9 mouse cellular contexts compared by ENCODE assay signal in genomic region chr2:167539536-167540476, GRCm38 (mm10). TPM values are rescaled to one million over a fixed set of nuclear protein-coding genes. Genes with fewer than 3 reads are reported as not detected.
A peak's percentile ranks its signal among the peaks of the same experiment; 100 is the strongest.
DNase-seq lines count a peak whose midpoint lies in the region; ATAC-seq and TF ChIP-seq lines count a peak whose summit lies in the region.
"Had no signal": no experiment of that assay in that cellular context is flagged by ENCODE, and none has a peak within 500 bp of the region (broad histone marks: within the 10 kb centered on the region; RNA-seq: fewer than 3 reads in every experiment).

No protein-coding gene starts in this region.

- peaks cover 86% of the 10 kb centered on the region for H3K27me3 ChIP-seq in midbrain, embryonic 12.5 days
- peaks cover 36% of the 10 kb centered on the region for H3K27me3 ChIP-seq in midbrain, postnatal 0 days (ENCODE audit: insufficient read depth, low read length)
- peaks cover 30% of the 10 kb centered on the region for H3K27me3 ChIP-seq in limb, embryonic 10.5 days (ENCODE audit: low read depth, poor library complexity, severe bottlenecking)
- peaks cover 8% of the 10 kb centered on the region for H3K27me3 ChIP-seq in stomach, embryonic 14.5 days (ENCODE audit: control insufficient read depth, insufficient read depth, low read length)

- DNase-seq in gastrocnemius, postnatal 14 days = peak; percentile 46
- DNase-seq in gastrocnemius, postnatal 25 days = no peak
- DNase-seq in midbrain, postnatal 0 days (ENCODE audit: low spot score) = no peak
- no peak for DNase-seq in limb, embryonic 10.5 days (ENCODE audit: low spot score)
- DNase-seq in adrenal gland, adult 8-10 months = no peak
- DNase-seq in yolk sac, embryonic 10.5 days (ENCODE audit: low spot score) = no peak

- TF ChIP-seq CTCF in midbrain, postnatal 0 days (IDR thresholded peaks at IDR 0.05) = no peak

- no peaks in the 10 kb centered on the region for H3K36me3 ChIP-seq in midbrain, embryonic 12.5 days
- H3K36me3 ChIP-seq in midbrain, postnatal 0 days (ENCODE audit: insufficient read depth, low read length) = no peaks in the 10 kb centered on the region
- peaks cover 57% of the 10 kb centered on the region for H3K36me3 ChIP-seq in limb, embryonic 10.5 days
- peaks cover 7% of the 10 kb centered on the region; the same call in 1 of the 2 replicates for H3K36me3 ChIP-seq in stomach, embryonic 14.5 days (ENCODE audit: control insufficient read depth, insufficient read depth, low read length)

- ATAC-seq in midbrain, embryonic 12.5 days (ENCODE audit: low FRiP score, low read depth) = peak; percentile 58
- ATAC-seq in midbrain, postnatal 0 days (ENCODE audit: low FRiP score) = no peak
- ATAC-seq in stomach, embryonic 14.5 days (ENCODE audit: insufficient number of reproducible peaks, insufficient read depth, low FRiP score, low read depth) = no peak

- peak overlapping the region; percentile 54 for H3K27ac ChIP-seq in midbrain, embryonic 12.5 days (replicated peaks)
- H3K27ac ChIP-seq in midbrain, postnatal 0 days (ENCODE audit: low read depth, low read length) = no peak overlapping the region
- peak overlapping the region; percentile 90 for H3K27ac ChIP-seq in limb, embryonic 10.5 days
- no peak overlapping the region for H3K27ac ChIP-seq in stomach, embryonic 14.5 days (ENCODE audit: low read length)

- peaks cover 52% of the 10 kb centered on the region for H3K4me1 ChIP-seq in midbrain, embryonic 12.5 days
- peaks cover 7% of the 10 kb centered on the region for H3K4me1 ChIP-seq in midbrain, postnatal 0 days (ENCODE audit: insufficient read depth, low read length)
- peaks cover 82% of the 10 kb centered on the region for H3K4me1 ChIP-seq in limb, embryonic 10.5 days
- peaks cover 44% of the 10 kb centered on the region for H3K4me1 ChIP-seq in stomach, embryonic 14.5 days (ENCODE audit: control insufficient read depth, insufficient read depth, low read length)

- 13% methylated on average over 14 of the region's 14 CpGs for WGBS in midbrain, embryonic 12.5 days
- WGBS in midbrain, postnatal 0 days = 19% methylated on average over 14 of the region's 14 CpGs
- WGBS in limb, embryonic 10.5 days = 10% methylated on average over 14 of the region's 14 CpGs
- 35% methylated on average over 14 of the region's 14 CpGs for WGBS in stomach, embryonic 14.5 days

- H3K9me3 ChIP-seq in midbrain, embryonic 12.5 days = no peaks in the 10 kb centered on the region
- no peaks in the 10 kb centered on the region for H3K9me3 ChIP-seq in midbrain, postnatal 0 days (ENCODE audit: low read length)
- no peaks in the 10 kb centered on the region for H3K9me3 ChIP-seq in limb, embryonic 10.5 days (replicated peaks)
- no peaks in the 10 kb centered on the region for H3K9me3 ChIP-seq in stomach, embryonic 14.5 days (ENCODE audit: control insufficient read depth, low read depth, low read length)

- peak overlapping the region; percentile 34; the same call in 1 of the 2 replicates for H3K9ac ChIP-seq in midbrain, embryonic 12.5 days (replicated peaks)
- no peak overlapping the region for H3K9ac ChIP-seq in midbrain, postnatal 0 days (replicated peaks; ENCODE audit: low read length, poor library complexity, severe bottlenecking)
- no peak overlapping the region; the same call in 1 of the 2 replicates for H3K9ac ChIP-seq in stomach, embryonic 14.5 days (replicated peaks; ENCODE audit: low read depth, low read length)

- H3K4me2 ChIP-seq in midbrain, embryonic 12.5 days (replicated peaks) = peak overlapping the region; percentile 85
- H3K4me2 ChIP-seq in midbrain, postnatal 0 days (ENCODE audit: low read depth, low read length, poor library complexity, severe bottlenecking) = no peak overlapping the region; the same call in 1 of the 2 replicates
- H3K4me2 ChIP-seq in stomach, embryonic 14.5 days (replicated peaks; ENCODE audit: low read depth, low read length) = peak overlapping the region; percentile 84

- intact Hi-C loops in gastrocnemius, postnatal 14 days (cut with DNase I; ENCODE audit: low total_unique reads) = loop anchor here (5.0 kb wide), 1 partner anchor 137 kb away; no protein-coding TSS in a partner anchor

- peak overlapping the region; percentile 47 for H3K4me3 ChIP-seq in midbrain, embryonic 12.5 days
- H3K4me3 ChIP-seq in midbrain, postnatal 0 days (ENCODE audit: low read depth, low read length) = no peak overlapping the region
- H3K4me3 ChIP-seq in limb, embryonic 10.5 days = peak overlapping the region; percentile 83
- H3K4me3 ChIP-seq in stomach, embryonic 14.5 days (ENCODE audit: low read depth, low read length) = peak overlapping the region; percentile 45

RNA-seq across cellular contexts. Expression of gene Snai1, which starts 1.8 kb away (rescaled TPM):
- 1 to 10 TPM; 3.2 to 3.5 TPM for total RNA-seq in gastrocnemius, postnatal 14 days (2021)
- 1 to 10 TPM; 1.3 TPM for total RNA-seq in gastrocnemius, postnatal 25 days (2021)
- polyA plus RNA-seq in midbrain, embryonic 12.5 days (2016; fragmentation: Nextera tagmentation; extraction: Ambion mirVana) = 15.3 and 24.6 TPM in 2 replicates
- total RNA-seq in midbrain, postnatal 0 days (2014; rRNA removed) = 0.28 and 0.71 TPM in 2 replicates
- polyA plus RNA-seq in midbrain, postnatal 0 days (2015; fragmentation: Nextera tagmentation; extraction: Ambion mirVana) = 3.8 and 5.1 TPM in 2 replicates
- polyA plus RNA-seq in limb, embryonic 10.5 days (2016; fragmentation: Nextera tagmentation; extraction: Ambion mirVana) = 94.9 and 118 TPM in 2 replicates
- 11.6 and 12.9 TPM in 2 replicates for polyA plus RNA-seq in stomach, embryonic 14.5 days (2014; fragmentation: Nextera tagmentation; extraction: Ambion mirVana)
- 1 to 10 TPM; 6.5 to 9.1 (median 7.6) TPM for total RNA-seq in adrenal gland, adult 8-10 months (2022)
- total RNA-seq: hematopoietic stem cell, adult 5-6 weeks had no signal

RNA-seq across cellular contexts. Expression of gene Spata2, which starts 47.1 kb away (rescaled TPM):
- total RNA-seq in gastrocnemius, postnatal 14 days (2021) = 10 to 100 TPM; 11.6 to 15.7 TPM
- total RNA-seq in gastrocnemius, postnatal 25 days (2021) = 10 to 100 TPM; 15.1 to 15.7 TPM
- 21.3 and 23.6 TPM in 2 replicates for polyA plus RNA-seq in midbrain, embryonic 12.5 days (2016; fragmentation: Nextera tagmentation; extraction: Ambion mirVana)
- total RNA-seq in midbrain, postnatal 0 days (2014; rRNA removed) = 39.2 and 41.5 TPM in 2 replicates
- polyA plus RNA-seq in midbrain, postnatal 0 days (2015; fragmentation: Nextera tagmentation; extraction: Ambion mirVana) = 27.6 and 29.9 TPM in 2 replicates
- polyA plus RNA-seq in limb, embryonic 10.5 days (2016; fragmentation: Nextera tagmentation; extraction: Ambion mirVana) = 19.5 and 21.5 TPM in 2 replicates
- 11.2 and 13.1 TPM in 2 replicates for polyA plus RNA-seq in stomach, embryonic 14.5 days (2014; fragmentation: Nextera tagmentation; extraction: Ambion mirVana)
- total RNA-seq in adrenal gland, adult 8-10 months (2022) = 10 to 100 TPM; 34.8 to 49.8 (median 38.9) TPM

RNA-seq across cellular contexts. Expression of gene Rnf114, which starts 47.4 kb away (rescaled TPM):
- total RNA-seq in gastrocnemius, postnatal 14 days (2021) = 10 to 100 TPM; 15.3 to 15.6 TPM
- 10 to 100 TPM; 23.0 to 28.4 TPM for total RNA-seq in gastrocnemius, postnatal 25 days (2021)
- 135 and 137 TPM in 2 replicates for polyA plus RNA-seq in midbrain, embryonic 12.5 days (2016; fragmentation: Nextera tagmentation; extraction: Ambion mirVana)
- 78.2 and 83.4 TPM in 2 replicates for total RNA-seq in midbrain, postnatal 0 days (2014; rRNA removed)
- polyA plus RNA-seq in midbrain, postnatal 0 days (2015; fragmentation: Nextera tagmentation; extraction: Ambion mirVana) = 84.2 and 84.9 TPM in 2 replicates
- polyA plus RNA-seq in limb, embryonic 10.5 days (2016; fragmentation: Nextera tagmentation; extraction: Ambion mirVana) = 130 and 131 TPM in 2 replicates
- polyA plus RNA-seq in stomach, embryonic 14.5 days (2014; fragmentation: Nextera tagmentation; extraction: Ambion mirVana) = 78.2 and 83.2 TPM in 2 replicates
- total RNA-seq in adrenal gland, adult 8-10 months (2022) = 100 to 1,000 TPM in 2 of 4 experiments, 10 to 100 TPM in 2; 74.5 to 110 (median 100) TPM

Comparison
In these comparisons a context has a peak if more than half of its experiments do, and no peak if none do; other contexts are left out.
1. H3K27ac ChIP-seq: peak in midbrain, embryonic 12.5 days (single experiment) and limb, embryonic 10.5 days (single experiment); none in midbrain, postnatal 0 days (single experiment) and stomach, embryonic 14.5 days (single experiment).